ENCODE assay signal across 15 mouse cellular contexts in the genomic region with DNA sequence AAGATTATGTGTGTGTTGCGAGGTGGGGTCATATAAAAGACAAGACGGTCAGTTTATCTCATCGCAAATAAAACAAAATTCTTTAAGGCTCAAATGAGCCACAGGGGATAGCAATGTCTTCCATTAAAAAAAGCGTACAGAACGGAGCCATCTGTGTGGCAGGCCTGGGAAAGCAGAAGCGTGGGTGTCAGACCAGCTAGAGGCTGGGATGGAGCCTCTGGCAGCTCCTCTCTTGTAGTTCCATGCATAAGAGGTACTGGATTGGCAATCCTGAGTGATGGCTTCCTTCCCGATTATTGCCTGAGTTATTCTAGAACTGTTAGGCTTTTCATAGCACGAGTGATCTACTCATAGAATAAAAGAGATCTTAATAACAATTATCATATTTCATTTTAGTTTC.
A peak's percentile ranks its signal among the peaks of the same experiment; 100 is the strongest.
DNase-seq lines count a peak whose midpoint lies in the region; ATAC-seq and TF ChIP-seq lines count a peak whose summit lies in the region.
"Had no signal": no experiment of that assay in that cellular context is flagged by ENCODE, and none has a peak within 500 bp of the region (broad histone marks: within the 10 kb centered on the region; RNA-seq: fewer than 3 reads in every experiment).

No protein-coding gene starts in this region.

- no peaks in the 10 kb centered on the region for H3K9me3 ChIP-seq in midbrain, embryonic 14.5 days (ENCODE audit: control insufficient read depth, low read length)
- H3K9me3 ChIP-seq: liver, embryonic 12.5 days; midbrain, embryonic 13.5 days; neural tube, embryonic 13.5 days had no signal

- H3K4me3 ChIP-seq in cerebellum, adult 2 months (replicated peaks; ENCODE audit: insufficient read depth, low read depth, low read length) = no peak overlapping the region
- no peak overlapping the region for H3K4me3 ChIP-seq in midbrain, embryonic 14.5 days (replicated peaks; ENCODE audit: low read depth, low read length)
- H3K4me3 ChIP-seq: liver, embryonic 12.5 days; midbrain, embryonic 13.5 days; neural tube, embryonic 13.5 days had no signal

- H3K27me3 ChIP-seq in cerebellum, adult 2 months (ENCODE audit: control insufficient read depth, insufficient read depth, low read length) = no peaks in the 10 kb centered on the region
- no peaks in the 10 kb centered on the region for H3K27me3 ChIP-seq in midbrain, embryonic 14.5 days (ENCODE audit: control insufficient read depth, insufficient read depth, low read length)
- H3K27me3 ChIP-seq: liver, embryonic 12.5 days; midbrain, embryonic 13.5 days; neural tube, embryonic 13.5 days had no signal

- H3K9ac ChIP-seq in midbrain, embryonic 14.5 days (replicated peaks; ENCODE audit: low read length) = no peak overlapping the region
- H3K9ac ChIP-seq: liver, embryonic 12.5 days; midbrain, embryonic 13.5 days; neural tube, embryonic 13.5 days had no signal

- no peak for ATAC-seq in midbrain, embryonic 14.5 days (ENCODE audit: low FRiP score, low TSS enrichment)
- ATAC-seq: liver, embryonic 12.5 days; midbrain, embryonic 13.5 days had no signal

- no peak overlapping the region for H3K4me2 ChIP-seq in midbrain, embryonic 14.5 days (ENCODE audit: low read length)
- H3K4me2 ChIP-seq: liver, embryonic 12.5 days; midbrain, embryonic 13.5 days; neural tube, embryonic 13.5 days had no signal

- H3K27ac ChIP-seq in cerebellum, adult 2 months (ENCODE audit: insufficient read depth, low read length) = no peak overlapping the region
- no peak overlapping the region for H3K27ac ChIP-seq in midbrain, embryonic 14.5 days (replicated peaks; ENCODE audit: low read depth, low read length)
- H3K27ac ChIP-seq: liver, embryonic 12.5 days; midbrain, embryonic 13.5 days; neural tube, embryonic 13.5 days had no signal

- TF ChIP-seq CTCF in cerebellum, adult 2 months (IDR thresholded peaks at IDR 0.05; ENCODE audit: borderline replicate concordance, insufficient read depth, low read depth, low read length) = no peak

- TF ChIP-seq POLR2A in cerebellum, adult 2 months (IDR thresholded peaks at IDR 0.05; ENCODE audit: borderline replicate concordance, insufficient read depth, low read length) = no peak

- H3K4me1 ChIP-seq in cerebellum, adult 2 months (ENCODE audit: control insufficient read depth, insufficient read depth, low read length) = peaks cover 2% of the 10 kb centered on the region; the same call in 1 of the 2 replicates
- H3K4me1 ChIP-seq in midbrain, embryonic 14.5 days (ENCODE audit: control insufficient read depth, insufficient read depth, low read length) = no peaks in the 10 kb centered on the region
- H3K4me1 ChIP-seq: liver, embryonic 12.5 days; neural tube, embryonic 13.5 days had no signal

- peak; percentile 44 to 76 for DNase-seq in cerebellum, adult 2 months
- DNase-seq in cerebellum, postnatal 36 days = peak; percentile 30 to 40
- DNase-seq in layer of hippocampus, postnatal 10 days (ENCODE audit: low spot score in 2 of 2) = peak; percentile 31 to 54
- DNase-seq in right cerebral cortex, adult 2 months (ENCODE audit: low spot score in 2 of 2) = peak; percentile 64 to 66
- DNase-seq in kidney, postnatal 36 days = no peak
- DNase-seq in urinary bladder, postnatal 10 days (ENCODE audit: low spot score) = no peak
- no peak for DNase-seq in midbrain, embryonic 14.5 days
- DNase-seq in natural killer cell, adult 2 months (ENCODE audit: low spot score in 2 of 2) = no peak
- DNase-seq: adrenal gland, postnatal 14 days; gastrocnemius, postnatal 25 days; kidney, postnatal 25 days; lung, postnatal 14 days had no signal

- 34% methylated on average over 8 of the region's 8 CpGs for WGBS in cerebellum, adult 2 months
- 89% methylated on average over 8 of the region's 8 CpGs for WGBS in midbrain, embryonic 14.5 days

- no peaks in the 10 kb centered on the region for H3K36me3 ChIP-seq in midbrain, embryonic 14.5 days (ENCODE audit: control insufficient read depth, insufficient read depth, low read length)
- H3K36me3 ChIP-seq: liver, embryonic 12.5 days; midbrain, embryonic 13.5 days; neural tube, embryonic 13.5 days had no signal

Comparison
In these comparisons a context has a peak if more than half of its experiments do, and no peak if none do; other contexts are left out.
1. DNase-seq: peak in cerebellum, adult 2 months (2 of 2), cerebellum, postnatal 36 days (2 of 2), layer of hippocampus, postnatal 10 days (2 of 2) and right cerebral cortex, adult 2 months (2 of 2); none in kidney, postnatal 36 days (0 of 2), urinary bladder, postnatal 10 days (single experiment), midbrain, embryonic 14.5 days (single experiment) and natural killer cell, adult 2 months (0 of 2).